Mouse (Mus musculus): ENCODE results near the gene Otulin.

- no peak for TF ChIP-seq CTCF (IDR thresholded peaks at IDR 0.05; ENCODE audit: low read depth, low read length)
- TF ChIP-seq POLR2A (IDR thresholded peaks at IDR 0.05; ENCODE audit: borderline replicate concordance, low read depth, low read length): no peak
Observed at GRCm38 (mm10) chr15:27674041-27674440, 43.5 kb upstream of the Otulin start.
